ENCODE assay signal across 1 mouse cellular context in genomic region chr8:78820673-78821310, GRCm38 (mm10).
TF ChIP-seq lines count a peak whose summit lies in the region.

Lsm6 (minus strand) TSS chr8:78821140.

TF ChIP-seq in CH12.LX, 34 proteins besides CTCF, POLR2A, EP300 and RAD21 (continued from another document):
- peak; percentile 45 for TF ChIP-seq MEF2A (IDR thresholded peaks at IDR 0.05; ENCODE audit: borderline replicate concordance, low read depth, low read length)
- TF ChIP-seq ZNF384 (IDR thresholded peaks at IDR 0.05; ENCODE audit: low read depth, low read length): no peak
- no peak for TF ChIP-seq SMC3 (IDR thresholded peaks at IDR 0.05; ENCODE audit: low read depth, low read length)
- TF ChIP-seq USF2 (conservative IDR thresholded peaks at IDR 0.05; ENCODE audit: low read depth, low read length): no peak
- 0 out of 2 replicates have a peak, but pooled peaks have one; percentile 79 for TF ChIP-seq CHD1 (IDR thresholded peaks at IDR 0.05; ENCODE audit: low read depth, low read length)
- peak; percentile 84 for TF ChIP-seq IRF4 (IDR thresholded peaks at IDR 0.05; ENCODE audit: low read depth, low read length)
- peak; percentile 70 for TF ChIP-seq NRF1 (IDR thresholded peaks at IDR 0.05; ENCODE audit: low read depth, low read length)
- no peak; the same call in 1 of the 2 replicates for TF ChIP-seq GABPA (IDR thresholded peaks at IDR 0.05; ENCODE audit: insufficient replicate concordance, low read depth, low read length)
- peak; percentile 67 for TF ChIP-seq MAX (IDR thresholded peaks at IDR 0.05; ENCODE audit: low read length)
- TF ChIP-seq TBP (conservative IDR thresholded peaks at IDR 0.05; ENCODE audit: low read depth, low read length): 0 out of 2 replicates have a peak, but pooled peaks have one; percentile 32
- peak; percentile 82; the same call in 1 of the 2 replicates for TF ChIP-seq UBTF (IDR thresholded peaks at IDR 0.05; ENCODE audit: low read depth, low read length)
- peak; percentile 71 for TF ChIP-seq SIN3A (IDR thresholded peaks at IDR 0.05; ENCODE audit: low read length)
- TF ChIP-seq JUN (IDR thresholded peaks at IDR 0.05; ENCODE audit: insufficient read depth, low read depth, low read length): no peak
